Mouse (Mus musculus) CH12.LX (cell line): ENCODE results near the gene Prrt3. TPM values are rescaled to one million over a fixed set of nuclear protein-coding genes. Genes with fewer than 3 reads are reported as not detected.

ENCODE experiments used
- DNase-seq: peaks from one replicate; pipeline ENCODE4 v3.0.0-alpha.2; 2013; ENCODE audit errors: extremely low read depth
- H3K27ac ChIP-seq: 2 replicates; pipeline ENCODE4 v1.5.1; 2012; ENCODE audit warnings: low read depth, mild to moderate bottlenecking, control low read depth, moderate library complexity; ENCODE audit not compliant: insufficient read depth
- H3K27me3 ChIP-seq: replicated peaks from 2 replicates; pipeline ENCODE3; 2012; ENCODE audit warnings: inconsistent platforms
- H3K36me3 ChIP-seq, 2 experiments: replicated peaks in 1 of 2; 2 replicates each; pipeline versions ENCODE3 to v1.6.1; 2012; ENCODE audit warnings: inconsistent platforms in 1 of 2, low read length in 1 of 2, mild to moderate bottlenecking in 1 of 2, mixed read lengths in 1 of 2, moderate library complexity in 1 of 2; ENCODE audit not compliant: control insufficient read depth in 1 of 2, insufficient read depth in 1 of 2
- H3K4me1 ChIP-seq, 2 experiments: 2 replicates each; pipeline ENCODE4 v1.6.1; 2012; ENCODE audit warnings: inconsistent platforms in 1 of 2, moderate library complexity in 1 of 2; ENCODE audit not compliant: insufficient read depth in 2 of 2, control insufficient read depth in 1 of 2
- H3K4me2 ChIP-seq: 2 replicates; pipeline ENCODE4 v1.6.1; 2012; ENCODE audit warnings: low read depth, mild to moderate bottlenecking, control low read depth; ENCODE audit not compliant: poor library complexity, insufficient read depth, severe bottlenecking
- H3K4me3 ChIP-seq, 3 experiments: fragments of 150-350 bp in 1 of 3; sonication (generic) in 1 of 3; replicated peaks in 1 of 3; 2 replicates each; pipeline versions ENCODE3 to v1.5.1; 2011 to 2012; ENCODE audit warnings: low read depth in 2 of 3, low read length in 2 of 3, mild to moderate bottlenecking in 2 of 3, moderate library complexity in 2 of 3, control low read depth in 1 of 3, improper control_type of control experiment in 1 of 3, inconsistent platforms in 1 of 3, mixed read lengths in 1 of 3; ENCODE audit not compliant: poor library complexity in 1 of 3
- H3K79me2 ChIP-seq: replicated peaks from 2 replicates; pipeline ENCODE4 v1.6.1; 2012; ENCODE audit warnings: mild to moderate bottlenecking, moderate library complexity; ENCODE audit not compliant: control insufficient read depth, poor library complexity, insufficient read depth, severe bottlenecking; ENCODE audit errors: extremely low read depth
- H3K9ac ChIP-seq: 2 replicates; pipeline ENCODE4 v1.6.1; 2012; ENCODE audit warnings: low read depth, mild to moderate bottlenecking, control low read depth, moderate library complexity; ENCODE audit not compliant: insufficient read depth
- H3K9me3 ChIP-seq: replicated peaks from 2 replicates; pipeline ENCODE3; 2012; ENCODE audit warnings: low read length, inconsistent platforms, mixed read lengths
- CHD1 ChIP-seq: IDR thresholded peaks from 2 replicates; pipeline ENCODE4 v1.6.1; 2012; ENCODE audit warnings: low read depth, low read length, improper control_type of control experiment, inconsistent platforms
- CHD2 ChIP-seq: IDR thresholded peaks from 2 replicates; pipeline ENCODE4 v1.6.1; 2011; ENCODE audit warnings: low read length, improper control_type of control experiment
- CTCF ChIP-seq, 2 experiments: IDR thresholded peaks in 1 of 2; conservative IDR thresholded peaks in 1 of 2; 2 replicates each; pipeline ENCODE4 v1.5.1; 2011 to 2012; ENCODE audit warnings: low read depth in 2 of 2, low read length in 2 of 2, improper control_type of control experiment in 1 of 2, inconsistent platforms in 1 of 2, mild to moderate bottlenecking in 1 of 2, moderate library complexity in 1 of 2
- E2F4 ChIP-seq: IDR thresholded peaks from 2 replicates; pipeline ENCODE4 v1.6.1; 2011; ENCODE audit warnings: low read depth, low read length, improper control_type of control experiment; ENCODE audit not compliant: insufficient replicate concordance
- ELF1 ChIP-seq: IDR thresholded peaks from 2 replicates; pipeline ENCODE4 v1.6.1; 2014; ENCODE audit warnings: low read depth, mild to moderate bottlenecking, inconsistent platforms, low read length, improper control_type of control experiment
- EP300 ChIP-seq: IDR thresholded peaks from 2 replicates; pipeline ENCODE4 v1.6.1; 2011; ENCODE audit warnings: low read length, improper control_type of control experiment
- ETS1 ChIP-seq: conservative IDR thresholded peaks from 2 replicates; pipeline ENCODE4 v1.6.1; 2012; ENCODE audit warnings: low read depth, mild to moderate bottlenecking, inconsistent platforms, low read length, improper control_type of control experiment, moderate library complexity
- GABPA ChIP-seq: IDR thresholded peaks from 2 replicates; pipeline ENCODE4 v1.6.1; 2012; ENCODE audit warnings: low read depth, low read length, improper control_type of control experiment, inconsistent platforms; ENCODE audit not compliant: insufficient replicate concordance
- HCFC1 ChIP-seq: IDR thresholded peaks from 2 replicates; pipeline ENCODE4 v1.6.1; 2012; ENCODE audit warnings: low read depth, mild to moderate bottlenecking, inconsistent platforms, low read length, improper control_type of control experiment
- IRF4 ChIP-seq: IDR thresholded peaks from 2 replicates; pipeline ENCODE4 v1.6.1; 2014; ENCODE audit warnings: low read depth, mild to moderate bottlenecking, inconsistent platforms, low read length, improper control_type of control experiment
- JUN ChIP-seq: IDR thresholded peaks from 2 replicates; pipeline ENCODE4 v1.6.1; 2011; ENCODE audit warnings: low read depth, mild to moderate bottlenecking, low read length, improper control_type of control experiment, moderate library complexity; ENCODE audit not compliant: insufficient read depth
- KAT2A ChIP-seq: IDR thresholded peaks from 2 replicates; pipeline ENCODE4 v1.6.1; 2012; ENCODE audit warnings: low read length, improper control_type of control experiment, inconsistent platforms; ENCODE audit not compliant: insufficient replicate concordance
- MAFK ChIP-seq: IDR thresholded peaks from 2 replicates; pipeline ENCODE4 v1.6.1; 2011; ENCODE audit warnings: low read length, improper control_type of control experiment; ENCODE audit not compliant: insufficient replicate concordance
- MAX ChIP-seq: IDR thresholded peaks from 2 replicates; pipeline ENCODE4 v1.6.1; 2011; ENCODE audit warnings: low read length, improper control_type of control experiment
- MEF2A ChIP-seq: IDR thresholded peaks from 2 replicates; pipeline ENCODE4 v1.6.1; 2014; ENCODE audit warnings: low read depth, mild to moderate bottlenecking, inconsistent platforms, low read length, improper control_type of control experiment, borderline replicate concordance
- MYC ChIP-seq: IDR thresholded peaks from 2 replicates; pipeline ENCODE4 v1.6.1; 2011; ENCODE audit warnings: low read depth, mild to moderate bottlenecking, improper control_type of control experiment, low read length
- NELFE ChIP-seq: IDR thresholded peaks from 2 replicates; pipeline ENCODE4 v1.6.1; 2011; ENCODE audit warnings: low read depth, low read length, improper control_type of control experiment
- POLR2A ChIP-seq: IDR thresholded peaks from 2 replicates; pipeline ENCODE4 v1.6.1; 2011; ENCODE audit warnings: low read depth, mild to moderate bottlenecking, improper control_type of control experiment, low read length
- SIN3A ChIP-seq: IDR thresholded peaks from 2 replicates; pipeline ENCODE4 v1.6.1; 2012; ENCODE audit warnings: low read length, improper control_type of control experiment, inconsistent platforms
- SMC3 ChIP-seq: IDR thresholded peaks from 2 replicates; pipeline ENCODE4 v1.6.1; 2011; ENCODE audit warnings: low read depth, low read length, improper control_type of control experiment
- TBP ChIP-seq: conservative IDR thresholded peaks from 2 replicates; pipeline ENCODE4 v1.6.1; 2011; ENCODE audit warnings: low read depth, low read length, improper control_type of control experiment
- TCF12 ChIP-seq: IDR thresholded peaks from 2 replicates; pipeline ENCODE4 v1.6.1; 2014; ENCODE audit warnings: low read depth, mild to moderate bottlenecking, inconsistent platforms, low read length, improper control_type of control experiment
- UBTF ChIP-seq: IDR thresholded peaks from 2 replicates; pipeline ENCODE4 v1.6.1; 2012; ENCODE audit warnings: low read depth, mild to moderate bottlenecking, inconsistent platforms, low read length, improper control_type of control experiment, moderate library complexity
- ZC3H11A ChIP-seq: IDR thresholded peaks from 2 replicates; pipeline ENCODE4 v1.6.1; 2012; ENCODE audit warnings: low read depth, mild to moderate bottlenecking, inconsistent platforms, low read length, improper control_type of control experiment
- ZKSCAN1 ChIP-seq: IDR thresholded peaks from 2 replicates; pipeline ENCODE4 v1.6.1; 2012; ENCODE audit warnings: low read depth, inconsistent platforms, low read length, improper control_type of control experiment, borderline replicate concordance
- dilution Hi-C: fragments of 300-500 bp; cut with MboI; formaldehyde crosslinking; loops from 2 replicates; pipeline ENCODE4 v1.14.3; 2020; ENCODE audit warnings: low sequenced_read_pairs; ENCODE audit not compliant: extremely low pct_unique_long_range_greater_than_20kb, extremely low pct_ligation_motif_present
- in situ Hi-C: fragments of 300-500 bp; cut with MboI; formaldehyde crosslinking; loops from 3 replicates; pipeline ENCODE4 v1.14.3; 2019; ENCODE audit warnings: low sequenced_read_pairs, low pct_ligation_motif_present, low pct_unique_long_range_greater_than_20kb, mixed read lengths
- polyA plus RNA-seq: library from polyadenylated mRNA; unstranded; fragments of >175 nt; gene quantifications from 2 replicates; pipeline ENCODE4 v1.2.1, GENCODE M21; 2012; ENCODE audit warnings: low read depth; ENCODE audit not compliant: insufficient read length
- total RNA-seq, 2 experiments: library from RNA; depleted of rRNA; stranded (reverse); fragments of 300-350 nt in 1 of 2; fragments of >200 nt in 1 of 2; gene quantifications; 2 replicates each; pipeline ENCODE4 v1.2.3; 2012 to 2014

The Prrt3 gene
- total and polyA plus RNA-seq, 3 experiments, result not detected

DNA sequence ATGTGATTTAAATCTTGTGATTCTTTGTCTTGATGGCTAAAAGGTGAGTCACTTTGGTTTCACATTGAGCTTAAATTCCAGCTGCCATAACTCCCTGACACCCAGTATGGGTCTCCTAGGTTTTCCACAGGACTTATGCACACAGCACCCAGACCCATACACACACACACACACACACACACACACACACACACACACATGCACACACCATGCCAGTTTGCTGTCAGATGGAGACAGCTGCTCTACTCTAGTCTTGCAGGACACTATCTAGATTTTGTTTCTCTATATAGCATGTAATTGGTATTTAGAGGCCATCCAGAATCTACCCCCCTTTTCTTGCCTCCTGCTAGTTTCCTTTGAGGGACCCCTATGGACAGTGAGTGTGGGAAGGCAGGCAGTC is 5.4 kb upstream of the Prrt3 start:
- no peak overlapping the region for H3K4me2 ChIP-seq
- no peak for DNase-seq
- in situ Hi-C loops (no loop called here), dilution Hi-C loops (no loop called here)
- H3K4me3 ChIP-seq, result no peak overlapping the region
- no peaks in the 10 kb centered on the region for H3K27me3 ChIP-seq
- TF ChIP-seq CHD1 (no peak), KAT2A (no peak), MAFK (no peak), EP300 (no peak), ETS1 (no peak), ZC3H11A (no peak), POLR2A (no peak), TBP (no peak), MAX (no peak), NELFE (no peak), CTCF (conservative IDR thresholded peaks at IDR 0.05 in 1 of 2, IDR thresholded peaks at IDR 0.05 in 1 of 2; ENCODE audit: low read depth in 2 of 2, low read length in 2 of 2) (no peak), CHD2 (no peak), MYC (no peak), SIN3A (no peak), ZKSCAN1 (no peak), JUN (no peak), ELF1 (no peak)
- no peak overlapping the region for H3K9ac ChIP-seq
- H3K9me3 ChIP-seq, result no peaks in the 10 kb centered on the region
- H3K27ac ChIP-seq, result no peak overlapping the region
- no peaks in the 10 kb centered on the region; a peak in 1 of 4 replicates for H3K4me1 ChIP-seq
- peaks cover 0 to 11% of the 10 kb centered on the region in 2 experiments for H3K36me3 ChIP-seq
- no peaks in the 10 kb centered on the region for H3K79me2 ChIP-seq

DNA sequence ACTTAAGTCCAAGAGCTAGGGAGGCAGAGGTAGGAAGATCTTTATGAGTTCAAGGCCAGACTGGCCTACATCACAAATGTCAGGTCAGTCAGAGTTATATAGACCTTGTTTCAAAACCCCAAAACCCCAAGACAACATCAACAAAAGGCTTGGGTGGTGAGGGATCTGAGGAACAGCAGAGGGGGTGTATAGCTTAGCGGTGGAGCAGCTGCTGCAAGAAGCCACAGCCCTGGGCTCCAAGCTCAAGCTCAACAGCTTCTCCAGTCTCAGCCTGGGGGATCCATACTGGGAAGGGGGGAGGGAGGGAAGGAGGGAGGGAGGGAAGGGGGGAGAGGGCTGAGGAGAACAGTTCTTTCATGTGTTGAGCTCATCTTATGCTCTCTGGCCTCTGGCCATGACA is 4.0 kb upstream of the Prrt3 start:
- H3K4me3 ChIP-seq, result no peak overlapping the region
- no peaks in the 10 kb centered on the region for H3K9me3 ChIP-seq
- H3K4me2 ChIP-seq, result no peak overlapping the region
- dilution Hi-C loops, result no loop called here
- no peak for DNase-seq
- H3K79me2 ChIP-seq, result no peaks in the 10 kb centered on the region
- no peaks in the 10 kb centered on the region for H3K36me3 ChIP-seq
- in situ Hi-C loops, result no loop called here
- H3K27ac ChIP-seq, result no peak overlapping the region
- no peaks in the 10 kb centered on the region; a peak in 1 of 4 replicates for H3K4me1 ChIP-seq
- no peak for TF ChIP-seq KAT2A
- TF ChIP-seq MAFK, result no peak
- no peak for TF ChIP-seq HCFC1
- TF ChIP-seq GABPA, result no peak
- TF ChIP-seq IRF4, result no peak
- no peak for TF ChIP-seq MEF2A
- TF ChIP-seq E2F4, result no peak
- no peak for TF ChIP-seq SMC3
- TF ChIP-seq UBTF, result no peak
- no peak for TF ChIP-seq TCF12
- no peak overlapping the region for H3K9ac ChIP-seq
- no peaks in the 10 kb centered on the region for H3K27me3 ChIP-seq
